Mouse (Mus musculus): Measurements from ENCODE around the gene Entpd1. TPM values are rescaled to one million over a fixed set of nuclear protein-coding genes. Genes with fewer than 3 reads are reported as not detected.

The Entpd1 gene
- polyA plus RNA-seq, 1 experiment from 2014 or later = 9.8 TPM

- H3K4me2 ChIP-seq (replicated peaks) = no peak overlapping the region
- H3K27me3 ChIP-seq = no peaks in the 10 kb centered on the region
- H3K4me1 ChIP-seq = no peaks in the 10 kb centered on the region
- H3K9me3 ChIP-seq = no peaks in the 10 kb centered on the region
- no peak overlapping the region for H3K4me3 ChIP-seq
- no peaks in the 10 kb centered on the region for H3K36me3 ChIP-seq
- no peak overlapping the region for H3K9ac ChIP-seq (replicated peaks)
- 82% methylated on average over 14 of the region's 16 CpGs for WGBS
- no peak overlapping the region for H3K27ac ChIP-seq (replicated peaks)
- ATAC-seq (ENCODE audit: low FRiP score, low read depth) = no peak
Measured at GRCm38 (mm10) chr19:40712889-40713628, 100.9 kb downstream of the Entpd1 start.

GRCm38 (mm10) chr19:40714700-40715099 lies 102.5 kb downstream of the Entpd1 start:
- ATAC-seq (ENCODE audit: low FRiP score, low read depth) = no peak
- no peak overlapping the region for H3K27ac ChIP-seq (replicated peaks)
- H3K4me2 ChIP-seq (replicated peaks) = no peak overlapping the region
- H3K4me1 ChIP-seq = no peaks in the 10 kb centered on the region
- H3K27me3 ChIP-seq = no peaks in the 10 kb centered on the region
- no peaks in the 10 kb centered on the region for H3K9me3 ChIP-seq
- no peak overlapping the region for H3K9ac ChIP-seq (replicated peaks)
- WGBS = 86% methylated on average over 5 of the region's 5 CpGs
- no peaks in the 10 kb centered on the region for H3K36me3 ChIP-seq
- H3K4me3 ChIP-seq = no peak overlapping the region

DNA sequence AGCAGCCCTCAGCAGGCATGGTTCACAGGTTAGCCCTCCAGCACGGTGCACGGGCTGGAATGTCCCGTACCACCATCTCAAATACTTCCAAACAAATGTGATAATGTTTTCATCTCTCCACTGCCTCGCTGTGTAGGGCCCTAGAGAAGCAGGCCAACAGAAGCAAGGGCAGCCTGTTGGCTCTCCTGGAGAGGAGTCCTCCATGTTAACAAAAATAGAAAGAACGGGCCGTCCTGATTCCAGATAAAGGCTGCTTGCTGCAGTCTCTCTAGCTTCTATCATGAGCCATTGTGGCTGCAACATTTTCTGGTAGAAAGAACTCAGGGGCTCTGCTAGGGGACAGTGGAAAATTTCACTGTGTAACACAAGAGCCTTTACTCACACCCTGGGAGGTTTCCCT lies 104.8 kb downstream of the Entpd1 start:
- Histone ChIP-seq H3K27ac (replicated peaks) (no peak overlapping the region), H3K4me1 (peaks cover 2% of the 10 kb centered on the region; the same call in 1 of the 2 replicates), H3K27me3 (no peaks in the 10 kb centered on the region), H3K9ac (replicated peaks) (no peak overlapping the region), H3K9me3 (no peaks in the 10 kb centered on the region), H3K4me2 (replicated peaks) (no peak overlapping the region), H3K4me3 (no peak overlapping the region), H3K36me3 (no peaks in the 10 kb centered on the region)
- 86% methylated on average over 6 of the region's 6 CpGs for WGBS
- ATAC-seq (ENCODE audit: low FRiP score, low read depth) = no peak

GRCm38 (mm10) chr19:40719439-40720105 lies 107.4 kb downstream of the Entpd1 start:
- H3K9me3 ChIP-seq = no peaks in the 10 kb centered on the region
- no peak for ATAC-seq (ENCODE audit: low FRiP score, low read depth)
- H3K27ac ChIP-seq (replicated peaks) = no peak overlapping the region
- H3K9ac ChIP-seq (replicated peaks) = no peak overlapping the region
- no peaks in the 10 kb centered on the region for H3K36me3 ChIP-seq
- H3K4me3 ChIP-seq = no peak overlapping the region
- H3K4me2 ChIP-seq (replicated peaks) = no peak overlapping the region
- peaks cover 6% of the 10 kb centered on the region; the same call in 1 of the 2 replicates for H3K4me1 ChIP-seq
- WGBS = 62% methylated on average over 11 of the region's 11 CpGs
- H3K27me3 ChIP-seq = no peaks in the 10 kb centered on the region

- 82% methylated on average over 12 of the region's 12 CpGs for WGBS
- no peak for ATAC-seq (ENCODE audit: low FRiP score, low read depth)
Measured at GRCm38 (mm10) chr19:40720381-40720780, 108.2 kb downstream of the Entpd1 start.

DNA sequence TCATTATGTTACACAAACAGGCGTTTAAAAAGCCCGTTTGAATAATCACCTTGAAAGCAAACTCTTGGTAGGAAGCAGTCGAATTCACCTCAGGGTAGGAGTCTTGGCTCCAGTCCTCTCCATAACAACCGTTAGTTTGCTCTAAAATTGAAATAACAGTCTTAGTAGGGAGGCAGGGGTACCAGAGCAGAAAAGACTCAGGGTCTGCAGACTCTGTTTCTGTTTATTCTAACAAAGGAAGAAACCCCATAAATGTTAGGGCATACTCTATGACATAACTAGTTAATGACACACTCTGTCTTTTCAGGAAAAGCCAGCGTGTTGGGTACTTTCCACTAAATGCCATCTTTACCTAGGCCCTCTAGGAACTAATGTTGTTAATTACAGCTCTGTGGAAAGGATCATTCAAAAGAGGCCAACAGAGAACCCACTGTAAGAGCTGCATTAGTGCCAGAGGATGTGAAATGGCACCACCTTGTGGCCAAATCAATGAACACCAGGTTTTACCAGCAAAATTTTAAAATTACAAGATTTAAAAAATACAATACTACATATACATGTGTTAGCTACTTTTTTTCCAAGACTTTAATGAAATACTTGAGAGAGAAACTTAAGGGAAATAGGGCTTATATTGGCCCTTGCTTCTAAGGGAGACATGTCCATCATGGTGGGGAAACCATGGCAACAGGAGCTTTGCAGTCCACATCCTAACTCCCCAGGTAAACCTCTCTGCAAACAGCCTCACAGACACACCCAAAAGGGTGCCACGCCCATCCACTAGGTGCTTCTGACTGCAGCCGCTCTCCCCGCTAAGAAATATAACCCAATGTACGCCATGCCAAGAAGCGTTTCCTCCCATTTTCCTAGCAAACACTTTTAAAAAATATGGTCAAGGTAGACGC lies 110.2 kb downstream of the Entpd1 start:
- no peaks in the 10 kb centered on the region for H3K36me3 ChIP-seq
- peak; percentile 73 for ATAC-seq (ENCODE audit: low FRiP score, low read depth)
- no peak overlapping the region for H3K4me3 ChIP-seq
- WGBS = 59% methylated on average over 11 of the region's 11 CpGs
- H3K4me1 ChIP-seq = peaks cover 6% of the 10 kb centered on the region; the same call in 1 of the 2 replicates
- no peak overlapping the region for H3K4me2 ChIP-seq (replicated peaks)
- no peaks in the 10 kb centered on the region for H3K9me3 ChIP-seq
- H3K27me3 ChIP-seq = no peaks in the 10 kb centered on the region
- H3K9ac ChIP-seq (replicated peaks) = no peak overlapping the region
- H3K27ac ChIP-seq (replicated peaks) = 0 out of 2 replicates have a peak overlapping the region, but pooled peaks have one; percentile 30

More at GRCm38 (mm10) chr19:40720381-40720780, 108.2 kb downstream of the Entpd1 start:
- H3K9ac ChIP-seq (replicated peaks) = no peak overlapping the region
- H3K27me3 ChIP-seq = no peaks in the 10 kb centered on the region
- no peak overlapping the region for H3K4me2 ChIP-seq (replicated peaks)
- H3K4me3 ChIP-seq = no peak overlapping the region
- no peaks in the 10 kb centered on the region for H3K36me3 ChIP-seq
- H3K4me1 ChIP-seq = peaks cover 6% of the 10 kb centered on the region; the same call in 1 of the 2 replicates
- H3K9me3 ChIP-seq = no peaks in the 10 kb centered on the region
- no peak overlapping the region for H3K27ac ChIP-seq (replicated peaks)

DNA sequence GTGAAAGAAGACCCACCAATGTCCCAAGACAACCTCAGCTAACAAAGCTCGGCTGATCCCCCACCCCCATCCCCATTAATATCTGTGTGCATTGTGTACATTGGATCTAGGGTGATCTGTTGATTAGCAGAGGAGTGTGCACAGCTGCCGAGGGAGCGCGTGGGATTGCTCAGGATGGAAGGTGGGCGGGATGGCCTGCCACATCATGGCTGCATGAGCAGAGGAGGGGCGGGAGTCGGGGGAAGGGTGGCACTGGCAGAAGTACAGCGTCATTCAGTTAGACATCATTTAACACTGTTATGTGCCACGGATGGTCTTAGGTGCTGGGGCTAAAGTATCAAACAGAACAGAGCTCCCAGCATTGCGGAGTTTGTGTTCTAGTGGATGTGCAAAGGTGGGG lies 111.3 kb downstream of the Entpd1 start:
- Histone ChIP-seq H3K9me3 (no peaks in the 10 kb centered on the region), H3K4me1 (peaks cover 6% of the 10 kb centered on the region; the same call in 1 of the 2 replicates), H3K36me3 (no peaks in the 10 kb centered on the region), H3K4me3 (no peak overlapping the region), H3K27me3 (no peaks in the 10 kb centered on the region), H3K27ac (replicated peaks) (no peak overlapping the region), H3K9ac (replicated peaks) (no peak overlapping the region), H3K4me2 (replicated peaks) (no peak overlapping the region)
- WGBS = 69% methylated on average over 10 of the region's 10 CpGs
- ATAC-seq (ENCODE audit: low FRiP score, low read depth) = no peak

GRCm38 (mm10) chr19:40726148-40726547 lies 114.0 kb downstream of the Entpd1 start:
- WGBS = 83% methylated on average over 4 of the region's 4 CpGs
- H3K4me2 ChIP-seq (replicated peaks) = no peak overlapping the region

GRCm38 (mm10) chr19:40726614-40727013 lies 114.4 kb downstream of the Entpd1 start:
- peaks cover 6% of the 10 kb centered on the region; the same call in 1 of the 2 replicates for H3K4me1 ChIP-seq
- no peak overlapping the region for H3K4me2 ChIP-seq (replicated peaks)
- H3K9me3 ChIP-seq = no peaks in the 10 kb centered on the region
- 97% methylated on average over 2 of the region's 2 CpGs for WGBS
- H3K4me3 ChIP-seq = no peak overlapping the region
- no peak for ATAC-seq (ENCODE audit: low FRiP score, low read depth)
- H3K27ac ChIP-seq (replicated peaks) = no peak overlapping the region
- H3K27me3 ChIP-seq = no peaks in the 10 kb centered on the region
- H3K9ac ChIP-seq (replicated peaks) = no peak overlapping the region
- H3K36me3 ChIP-seq = no peaks in the 10 kb centered on the region

More at GRCm38 (mm10) chr19:40726148-40726547, 114.0 kb downstream of the Entpd1 start:
- Histone ChIP-seq H3K9ac (replicated peaks) (no peak overlapping the region), H3K4me1 (peaks cover 6% of the 10 kb centered on the region; the same call in 1 of the 2 replicates), H3K4me3 (no peak overlapping the region), H3K27ac (replicated peaks) (no peak overlapping the region), H3K9me3 (no peaks in the 10 kb centered on the region), H3K36me3 (no peaks in the 10 kb centered on the region), H3K27me3 (no peaks in the 10 kb centered on the region)
- no peak for ATAC-seq (ENCODE audit: low FRiP score, low read depth)

DNA sequence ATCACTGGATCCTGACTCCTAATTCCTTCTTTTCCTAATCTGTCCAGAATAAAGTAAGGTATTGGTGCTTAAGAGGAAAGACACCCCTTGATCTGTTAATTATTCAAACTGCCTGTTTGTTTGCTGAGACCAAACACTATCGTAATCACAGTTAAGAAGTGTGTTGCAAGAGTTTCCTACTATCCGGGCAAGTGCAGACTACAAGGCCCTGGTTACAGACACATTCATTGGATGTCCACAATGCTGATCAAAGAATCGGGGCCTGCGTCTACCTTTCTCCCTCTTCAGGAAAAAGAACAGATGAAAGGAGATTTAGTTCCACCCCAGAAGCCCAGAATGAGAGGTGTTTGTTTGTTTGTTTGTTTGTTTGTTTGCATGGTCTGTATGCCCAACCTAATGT lies 116.0 kb downstream of the Entpd1 start:
- Histone ChIP-seq H3K4me3 (no peak overlapping the region), H3K27me3 (no peaks in the 10 kb centered on the region), H3K36me3 (no peaks in the 10 kb centered on the region), H3K9ac (replicated peaks) (no peak overlapping the region), H3K9me3 (no peaks in the 10 kb centered on the region), H3K4me1 (no peaks in the 10 kb centered on the region), H3K4me2 (replicated peaks) (no peak overlapping the region), H3K27ac (replicated peaks) (no peak overlapping the region)
- ATAC-seq (ENCODE audit: low FRiP score, low read depth) = no peak
- WGBS = 92% methylated on average over 4 of the region's 4 CpGs

- no peaks in the 10 kb centered on the region for H3K36me3 ChIP-seq
- no peak overlapping the region for H3K27ac ChIP-seq (replicated peaks)
- WGBS = 73% methylated on average over 12 of the region's 12 CpGs
Measured at GRCm38 (mm10) chr19:40728732-40729420, 116.7 kb downstream of the Entpd1 start.

More at GRCm38 (mm10) chr19:40728732-40729420, 116.7 kb downstream of the Entpd1 start:
- 0 out of 2 replicates have a peak, but pooled peaks cover 3% of the 10 kb centered on the region for H3K4me1 ChIP-seq
- no peak overlapping the region for H3K4me2 ChIP-seq (replicated peaks)
- no peaks in the 10 kb centered on the region for H3K9me3 ChIP-seq
- ATAC-seq (ENCODE audit: low FRiP score, low read depth) = no peak
- no peaks in the 10 kb centered on the region for H3K27me3 ChIP-seq
- no peak overlapping the region for H3K4me3 ChIP-seq
- no peak overlapping the region for H3K9ac ChIP-seq (replicated peaks)
